Mouse (Mus musculus): ENCODE results near the gene Sf3a3.
"Not testable (repeated sequence)": the region's sequence is repeated elsewhere in the genome, so short reads cannot be mapped to it uniquely, and the experiment has no call there.

Gene Sf3a3

GRCm38 (mm10) chr4:124700248-124700971 is 14.2 kb upstream of the Sf3a3 start, which contains the start of gene Fhl3:
Gene Fhl3, plus strand, starts transcription at chr4:124700701.
- DNase-seq, result peak; percentile 84 to 90

DNA sequence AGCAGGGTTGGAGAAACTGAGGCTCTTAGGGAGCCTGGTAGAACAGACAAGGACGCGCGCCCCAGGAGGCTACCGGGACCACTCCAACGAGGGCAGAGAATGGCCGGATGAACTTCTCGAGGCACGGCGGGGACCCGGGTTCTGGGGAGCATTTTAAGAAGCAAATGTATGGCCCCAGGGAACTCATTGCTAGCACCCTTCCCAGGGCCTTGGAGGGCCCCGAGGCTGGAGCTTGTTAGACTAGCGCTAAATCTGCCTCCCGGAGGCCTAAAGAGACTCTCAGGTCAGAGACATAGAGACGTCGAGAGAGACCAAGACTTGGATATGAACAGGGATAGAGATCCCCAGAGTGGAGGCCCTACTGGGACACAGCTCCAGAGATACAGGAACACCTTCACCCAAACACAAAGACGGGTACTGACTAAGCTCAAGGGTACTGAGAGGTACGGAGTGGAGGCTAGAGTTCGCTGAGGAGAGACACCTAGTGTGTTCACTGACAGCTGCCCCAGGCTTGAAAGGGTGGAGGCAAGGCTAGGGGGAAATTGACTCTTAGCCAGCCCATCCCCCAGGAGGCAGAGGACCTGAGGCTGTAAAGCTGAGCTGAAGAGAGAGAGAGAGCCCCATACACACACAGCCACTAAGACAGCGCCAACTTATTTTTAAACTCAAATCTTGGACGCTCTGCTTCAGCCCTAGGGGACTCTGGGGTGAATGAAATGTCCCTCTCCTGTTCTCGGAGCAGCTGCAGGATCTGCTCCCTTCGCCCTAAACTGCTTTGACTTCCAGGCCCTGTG is 13.3 kb upstream of the Sf3a3 start:
- DNase-seq, result peak; percentile 37 to 57

DNA sequence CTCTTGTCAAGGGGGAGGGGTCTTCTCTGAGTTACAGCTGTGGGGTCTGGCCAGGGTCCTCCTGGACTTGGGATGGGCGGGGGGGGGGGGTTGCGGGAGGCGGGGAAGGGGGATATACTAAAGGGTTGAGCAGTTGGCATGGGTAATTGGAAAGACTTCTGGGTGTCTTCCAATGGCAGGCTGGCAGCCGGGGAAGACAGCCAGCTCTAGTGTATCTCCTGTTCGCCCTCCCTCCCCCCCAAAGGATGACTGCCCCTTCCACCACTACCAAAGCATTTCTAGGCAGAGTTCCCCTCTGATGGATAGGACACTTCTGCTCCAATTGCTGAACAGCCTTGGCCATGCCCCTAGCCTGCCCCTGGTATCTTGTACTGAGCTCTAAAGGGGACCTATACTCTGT is 12.7 kb upstream of the Sf3a3 start:
- no peak for DNase-seq

- peak; percentile 28 to 29 for DNase-seq
Observed at GRCm38 (mm10) chr4:124703406-124703805, 11.2 kb upstream of the Sf3a3 start.

- DNase-seq, result peak; percentile 44 to 59
Observed at GRCm38 (mm10) chr4:124703881-124704796, 10.4 kb upstream of the Sf3a3 start.

DNA sequence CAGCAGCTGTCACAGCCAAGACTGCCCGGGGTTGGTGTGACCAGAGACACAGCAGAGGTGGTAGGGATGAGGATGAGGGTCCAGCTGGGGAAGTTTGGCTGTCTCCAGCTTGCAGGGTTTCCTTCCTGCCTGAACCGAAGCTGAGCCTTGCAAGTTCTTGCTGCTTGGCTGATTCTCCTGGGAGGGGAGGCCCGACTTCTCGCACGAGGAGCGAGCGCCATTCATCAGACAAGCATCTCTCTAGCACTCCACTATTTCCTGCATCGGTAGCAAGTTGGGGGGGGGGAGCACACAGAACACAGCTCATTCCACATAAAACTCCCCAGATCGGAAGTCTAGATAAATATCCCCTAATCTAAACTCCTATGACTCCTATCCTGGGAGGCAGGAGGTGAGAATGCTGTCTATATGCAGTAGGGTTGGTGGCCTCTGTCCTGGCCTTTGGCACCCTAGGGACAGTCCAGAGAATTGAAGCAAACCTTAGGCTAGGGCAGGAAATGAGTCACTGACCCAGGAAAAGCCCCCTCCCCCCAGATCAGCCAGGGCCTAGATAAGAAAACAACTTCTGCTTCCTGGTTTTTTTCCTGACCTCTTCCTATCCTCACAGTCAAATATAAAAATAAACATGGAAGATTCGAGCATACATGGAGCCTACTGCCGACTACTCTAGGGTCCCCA is 9.6 kb upstream of the Sf3a3 start:
- DNase-seq, result peak; percentile 69 to 81

GRCm38 (mm10) chr4:124705661-124706269 is 8.8 kb upstream of the Sf3a3 start:
- peak in 1 of 2 experiments; percentile 5 for DNase-seq

DNA sequence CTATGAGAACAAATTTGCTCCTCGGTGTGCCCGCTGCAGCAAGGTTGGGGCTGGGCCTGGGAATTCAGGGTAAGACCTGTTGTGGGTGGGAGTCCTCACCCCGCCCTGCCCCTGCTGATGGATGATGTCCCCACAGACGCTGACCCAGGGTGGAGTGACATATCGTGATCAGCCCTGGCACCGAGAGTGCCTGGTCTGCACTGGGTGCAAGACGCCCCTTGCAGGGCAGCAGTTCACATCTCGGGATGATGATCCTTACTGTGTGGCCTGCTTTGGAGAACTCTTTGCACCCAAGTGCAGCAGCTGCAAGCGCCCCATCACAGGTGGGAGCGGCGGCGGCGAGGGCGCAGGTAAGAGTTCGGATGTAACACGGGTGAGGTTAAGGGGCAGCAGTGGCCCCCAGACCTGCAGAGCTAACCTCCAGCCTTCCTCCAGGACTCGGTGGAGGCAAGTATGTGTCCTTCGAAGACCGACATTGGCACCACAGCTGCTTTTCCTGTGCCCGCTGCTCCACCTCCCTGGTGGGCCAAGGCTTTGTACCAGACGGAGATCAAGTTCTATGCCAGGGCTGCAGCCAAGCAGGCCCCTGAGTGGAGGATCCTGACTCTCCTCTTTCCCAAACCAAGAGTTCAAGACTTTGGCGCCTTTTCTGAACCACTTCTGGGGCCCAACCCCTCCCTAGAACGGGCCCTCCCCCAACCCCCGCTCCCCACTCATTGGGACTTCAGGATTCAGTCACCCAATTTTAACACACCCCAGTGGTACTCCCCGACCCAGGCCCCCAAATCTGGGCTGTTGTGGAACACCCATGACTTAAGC is 7.0 kb upstream of the Sf3a3 start:
- DNase-seq, result not testable (repeated sequence)

DNA sequence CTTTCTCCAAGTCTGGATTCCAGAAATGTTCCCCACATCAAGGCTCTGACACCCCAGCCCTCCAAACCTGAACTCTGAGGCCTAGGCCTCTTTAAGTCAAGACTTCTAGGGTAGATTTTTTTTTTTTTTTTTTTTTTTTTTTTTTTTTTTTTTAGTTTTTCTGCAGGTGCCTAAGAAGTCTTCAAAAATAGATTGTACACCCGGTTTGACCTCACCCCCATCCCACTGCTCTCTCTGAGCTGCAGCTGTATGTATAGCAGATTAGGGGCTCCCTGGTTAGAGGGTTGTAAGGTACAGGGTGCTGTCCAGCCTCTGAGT is 6.4 kb upstream of the Sf3a3 start:
- not testable (repeated sequence) for DNase-seq

DNA sequence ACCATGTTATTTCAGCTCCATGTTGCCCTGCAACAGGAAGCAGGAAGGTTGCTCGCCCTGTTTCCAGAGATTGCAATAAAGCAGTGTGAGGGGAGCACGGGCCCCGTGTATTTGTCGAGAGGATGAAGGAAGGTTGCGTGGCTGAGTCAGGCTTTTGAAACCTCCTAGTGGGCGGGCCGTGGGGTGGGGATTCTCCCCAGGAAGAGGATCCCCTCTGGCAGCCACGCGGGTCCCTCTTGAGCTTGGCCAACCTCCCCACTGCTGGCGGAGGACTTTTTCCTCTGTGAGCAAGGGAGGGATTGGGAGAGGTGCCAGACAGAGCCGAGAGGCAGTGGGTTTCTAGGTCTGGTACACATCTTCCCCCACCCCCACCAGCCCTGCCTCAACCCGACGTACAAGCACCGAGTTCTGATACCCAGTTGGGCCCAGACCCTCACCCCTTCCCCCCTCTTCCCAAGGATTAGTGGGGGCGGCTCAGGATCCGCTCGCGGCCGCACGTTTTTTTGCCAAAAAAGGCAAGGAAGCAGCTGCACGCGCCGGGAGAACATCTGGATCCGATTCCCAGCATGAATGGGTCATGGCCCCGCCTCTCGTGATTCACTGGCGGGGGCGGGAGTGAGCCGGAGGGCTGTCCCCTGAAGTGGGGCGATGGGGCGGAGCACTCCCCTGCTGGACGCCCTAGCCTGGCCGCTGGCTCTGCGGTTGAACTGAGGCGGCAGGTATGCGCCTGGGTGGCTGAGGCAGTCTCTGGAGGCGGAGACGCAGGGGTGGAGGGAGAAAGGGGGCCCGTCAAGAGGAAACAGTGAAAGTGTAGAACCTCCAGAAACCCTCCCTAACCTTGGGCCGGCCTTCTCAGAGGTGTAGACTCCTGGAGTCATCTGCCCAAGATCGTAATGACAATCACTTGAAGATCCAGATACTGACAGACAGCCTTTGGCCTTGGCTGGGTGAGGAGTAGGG is 5.8 kb upstream of the Sf3a3 start:
- DNase-seq, result peak; percentile 92 to 95

GRCm38 (mm10) chr4:124709961-124710446 is 4.6 kb upstream of the Sf3a3 start:
- DNase-seq, result peak; percentile 49 to 68

DNA sequence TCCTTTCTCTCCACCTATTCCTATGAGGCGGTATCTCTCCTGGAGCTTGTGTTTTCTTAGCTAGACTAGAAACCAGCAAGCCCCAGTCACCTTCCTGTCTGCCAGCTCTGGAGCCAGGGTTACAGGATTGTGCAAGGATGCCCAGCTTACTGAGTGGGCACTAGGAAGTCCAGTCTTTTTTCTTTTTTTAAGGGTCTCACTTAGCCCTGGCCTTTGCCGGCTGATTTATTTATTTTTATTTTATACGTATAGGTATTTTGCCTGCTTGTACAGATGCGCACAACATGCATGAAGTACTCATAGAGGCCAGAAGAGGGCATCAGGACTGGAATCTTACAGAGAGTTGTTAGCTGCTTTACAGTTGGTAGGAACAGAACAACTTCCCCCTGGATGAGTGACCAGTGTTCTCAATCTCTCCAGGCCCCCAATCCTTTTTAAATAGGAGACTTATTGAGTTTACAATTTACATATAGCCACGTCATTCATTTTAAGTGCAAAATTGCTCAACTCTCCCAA is 3.7 kb upstream of the Sf3a3 start:
- peak; percentile 52 to 69 for DNase-seq

DNA sequence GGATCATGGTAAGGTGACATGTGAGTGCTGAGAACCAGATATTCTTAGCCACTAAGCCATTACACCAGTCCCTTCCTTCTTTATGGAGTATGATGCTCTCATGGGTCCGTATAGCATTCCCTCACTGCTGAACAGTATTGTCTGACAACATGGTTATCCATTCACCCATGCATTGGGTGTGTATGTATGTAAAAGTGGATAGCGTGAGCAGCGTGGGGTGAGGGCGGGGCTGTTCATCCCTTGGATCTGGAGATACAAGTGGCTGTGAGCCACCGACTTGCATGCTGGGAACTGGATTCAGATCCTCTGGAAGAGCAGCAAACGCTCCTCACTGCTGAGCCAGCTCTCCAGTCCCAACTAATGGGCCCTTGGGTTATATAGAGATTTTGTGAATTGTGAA is 2.0 kb upstream of the Sf3a3 start:
- DNase-seq, result no peak

DNA sequence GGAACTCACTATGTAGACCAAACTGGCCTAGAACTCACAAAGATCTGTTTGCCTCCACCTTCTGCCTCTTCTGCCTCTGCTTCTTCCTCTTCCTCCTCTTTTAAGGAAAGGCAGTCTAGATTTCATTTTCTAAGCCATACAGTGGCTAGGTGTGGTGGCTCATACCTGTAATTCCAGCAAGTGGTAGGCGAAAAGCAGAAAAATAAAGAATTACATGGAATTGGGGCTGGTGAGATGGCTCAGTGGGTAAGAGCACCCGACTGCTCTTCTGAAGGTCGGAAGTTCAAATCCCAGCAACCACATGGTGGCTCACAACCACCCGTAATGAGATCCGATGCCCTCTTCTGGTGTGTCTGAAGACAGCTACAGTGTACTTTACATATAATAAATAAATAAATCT is 726 bp upstream of the Sf3a3 start:
- not testable (repeated sequence) for DNase-seq

DNA sequence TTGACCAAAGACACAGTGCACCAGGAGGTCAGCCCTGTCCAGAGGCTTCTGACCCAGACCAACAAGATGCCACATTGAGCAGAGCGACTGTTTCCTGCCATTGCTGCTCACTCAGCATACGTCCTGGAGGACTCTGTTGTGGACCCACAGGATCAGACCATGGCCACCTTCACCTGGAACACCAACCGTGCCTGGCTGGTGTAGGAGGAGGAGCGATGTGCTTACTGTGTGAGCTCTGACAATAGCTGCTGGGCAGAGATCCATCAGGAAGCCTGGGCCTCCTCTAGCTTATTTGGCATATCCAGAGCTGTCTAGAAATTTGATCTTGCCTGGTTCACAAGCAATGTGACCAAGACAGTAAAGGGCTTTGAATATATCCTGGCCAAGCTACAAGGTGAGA is 4.5 kb downstream of the Sf3a3 start:
- no peak for DNase-seq

DNA sequence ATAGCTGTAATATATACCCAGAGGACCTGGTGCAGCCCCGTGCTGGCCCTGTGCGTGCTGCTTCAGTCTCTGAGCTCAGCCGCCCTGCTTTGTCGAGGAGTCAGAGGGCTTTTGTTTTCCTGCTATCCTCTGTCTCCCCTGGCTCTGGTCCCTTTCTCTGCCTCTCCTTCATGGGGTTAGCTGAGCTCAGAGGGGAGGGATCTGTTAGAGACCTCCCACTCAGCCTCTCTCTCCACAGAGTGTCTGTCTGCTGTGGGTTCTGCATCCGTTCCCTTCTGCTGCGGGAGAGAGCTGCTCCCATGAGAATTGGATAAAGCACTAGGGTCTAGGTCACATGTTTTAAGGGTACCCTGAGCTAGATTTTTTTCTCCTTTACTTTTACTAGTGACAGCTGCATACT is 11.5 kb downstream of the Sf3a3 start:
- no peak for DNase-seq

- no peak for DNase-seq
Observed at GRCm38 (mm10) chr4:124736952-124737351, 22.4 kb downstream of the Sf3a3 start.

- DNase-seq, result no peak
Observed at GRCm38 (mm10) chr4:124737486-124737885, 22.9 kb downstream of the Sf3a3 start.

- no peak for DNase-seq
Observed at GRCm38 (mm10) chr4:124738013-124738412, 23.4 kb downstream of the Sf3a3 start.

GRCm38 (mm10) chr4:124738783-124739182 is 24.2 kb downstream of the Sf3a3 start:
- no peak for DNase-seq
